Mouse (Mus musculus): Measurements from ENCODE around the gene Cecr2. TPM values are rescaled to one million over a fixed set of nuclear protein-coding genes. Genes with fewer than 3 reads are reported as not detected.

Cecr2 gene
- total RNA-seq, 2 experiments from 2014 or later = 13.1 to 25.6 TPM

DNA sequence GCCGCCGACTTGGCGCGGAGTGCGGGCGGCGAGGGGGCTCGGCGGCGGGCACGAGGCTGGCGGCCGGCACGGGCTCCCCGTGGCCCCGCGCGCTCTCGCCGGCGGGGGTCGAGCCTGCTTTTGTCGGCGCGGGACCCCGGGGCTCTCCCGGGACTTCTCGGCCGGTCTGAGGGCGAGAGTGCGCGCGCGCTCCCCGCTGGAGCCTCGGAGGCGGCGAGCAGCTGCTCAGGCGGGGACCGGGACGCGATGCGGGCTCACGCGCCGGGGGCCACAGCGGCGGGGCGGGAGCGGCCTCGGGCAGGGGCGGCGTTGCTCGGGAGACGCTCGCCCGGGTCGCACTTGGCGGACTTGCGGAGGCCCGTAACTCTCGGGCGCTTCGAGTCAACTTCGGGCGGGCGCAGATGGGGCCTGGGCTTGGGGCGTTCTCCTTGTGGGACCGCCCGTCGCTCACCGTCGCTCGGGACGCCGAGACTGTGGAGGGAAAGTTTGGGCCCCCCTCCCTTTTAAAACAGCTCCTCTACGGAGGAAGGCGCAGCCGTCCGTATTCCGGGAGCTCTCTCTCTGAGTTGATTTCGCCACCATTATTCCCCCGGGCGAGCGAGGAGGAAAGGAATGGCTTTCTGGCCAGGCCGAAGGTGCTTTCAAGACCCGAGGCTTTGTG lies 722 bp downstream of the Cecr2 start:
- ATAC-seq (replicated peaks; ENCODE audit: low FRiP score, poor library complexity, severe bottlenecking) = peak; percentile 66

DNA sequence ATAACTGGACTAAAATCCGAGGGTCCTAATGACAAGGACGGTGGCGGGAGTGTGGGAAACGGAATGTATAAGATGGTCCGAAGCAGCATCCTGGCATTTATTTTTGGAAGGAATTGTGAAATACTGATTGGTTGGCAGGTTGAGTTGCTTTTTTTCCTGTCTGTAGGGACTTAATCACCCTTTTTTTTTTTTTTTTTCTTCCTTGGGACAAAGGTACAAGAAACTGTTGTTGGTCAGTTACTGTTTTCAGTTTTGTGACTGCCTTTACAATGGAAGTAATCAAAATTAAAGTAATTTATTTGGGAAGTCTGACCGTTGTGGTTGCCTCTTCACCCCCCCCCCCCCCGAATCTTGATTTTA lies 1.2 kb downstream of the Cecr2 start:
- no peak for ATAC-seq (replicated peaks; ENCODE audit: low FRiP score, poor library complexity, severe bottlenecking)

- ATAC-seq (replicated peaks; ENCODE audit: low FRiP score, poor library complexity, severe bottlenecking) = no peak
These were observed 1.7 kb downstream of the Cecr2 start for GRCm38 (mm10) chr6:120667911-120668310.

GRCm38 (mm10) chr6:120674121-120674520 lies 8.0 kb downstream of the Cecr2 start:
- peak; percentile 92 for ATAC-seq (replicated peaks; ENCODE audit: low FRiP score, poor library complexity, severe bottlenecking)

DNA sequence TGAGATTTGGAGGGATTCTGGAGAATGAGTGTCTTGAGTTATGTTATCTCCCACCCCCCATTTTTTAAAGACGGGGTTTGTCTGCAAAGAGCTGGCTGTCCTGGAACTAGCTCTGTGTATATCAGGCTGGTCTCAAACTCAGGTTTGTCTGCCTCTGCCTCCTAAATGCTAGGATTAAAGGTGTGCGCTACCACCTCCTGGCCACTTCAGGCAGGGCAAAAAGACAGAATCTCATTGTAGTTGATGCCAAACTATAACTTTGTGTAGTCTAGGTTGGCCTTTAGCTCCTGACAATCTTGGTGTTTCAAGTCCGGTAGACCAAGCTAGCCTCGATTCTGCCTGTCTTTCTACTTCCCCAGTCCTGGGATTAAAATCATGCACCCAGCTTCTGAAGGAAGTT lies 8.7 kb downstream of the Cecr2 start:
- ATAC-seq (replicated peaks; ENCODE audit: low FRiP score, poor library complexity, severe bottlenecking) = no peak

DNA sequence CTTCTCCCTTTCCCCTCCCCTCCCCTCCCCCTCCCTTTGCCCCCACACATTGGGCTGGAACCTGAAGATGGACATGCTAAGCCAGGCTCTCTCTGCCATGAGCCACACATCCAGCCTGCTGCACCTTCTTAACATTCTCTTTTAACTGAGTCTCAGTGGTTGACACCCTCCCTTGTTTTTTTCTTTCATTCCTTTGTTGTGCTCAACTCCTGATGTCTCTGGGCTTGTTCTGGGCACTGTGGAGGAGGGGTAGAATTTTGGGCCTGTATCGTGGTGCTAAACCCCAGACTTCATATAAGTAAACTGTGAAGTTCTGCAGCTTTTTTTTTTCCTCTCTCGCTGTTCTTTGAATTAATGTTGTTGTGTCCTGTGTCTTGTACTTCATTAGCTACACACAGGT lies 9.8 kb downstream of the Cecr2 start:
- no peak for ATAC-seq (replicated peaks; ENCODE audit: low FRiP score, poor library complexity, severe bottlenecking)

DNA sequence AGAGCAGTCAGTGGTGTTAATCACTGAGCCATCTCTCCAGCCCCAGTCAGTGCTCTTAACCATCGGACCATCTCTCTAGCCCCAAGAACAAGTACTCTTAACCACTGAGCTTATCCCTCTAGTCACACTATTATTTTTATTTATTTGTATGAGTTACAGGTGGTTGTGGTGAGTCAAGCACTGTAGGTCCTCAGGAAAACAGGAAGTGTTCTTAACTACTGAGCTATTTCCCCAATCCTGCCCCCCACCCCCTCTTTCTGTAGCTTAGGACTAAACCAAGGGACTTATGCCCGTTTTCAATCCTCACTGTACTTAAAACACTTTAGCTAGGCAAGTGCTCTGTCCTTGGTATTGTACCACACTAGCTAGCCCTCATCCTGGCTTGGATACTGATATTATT lies 17.2 kb downstream of the Cecr2 start:
- no peak for ATAC-seq (replicated peaks; ENCODE audit: low FRiP score, poor library complexity, severe bottlenecking)

GRCm38 (mm10) chr6:120684750-120685149 lies 18.6 kb downstream of the Cecr2 start:
- no peak for ATAC-seq (replicated peaks; ENCODE audit: low FRiP score, poor library complexity, severe bottlenecking)

DNA sequence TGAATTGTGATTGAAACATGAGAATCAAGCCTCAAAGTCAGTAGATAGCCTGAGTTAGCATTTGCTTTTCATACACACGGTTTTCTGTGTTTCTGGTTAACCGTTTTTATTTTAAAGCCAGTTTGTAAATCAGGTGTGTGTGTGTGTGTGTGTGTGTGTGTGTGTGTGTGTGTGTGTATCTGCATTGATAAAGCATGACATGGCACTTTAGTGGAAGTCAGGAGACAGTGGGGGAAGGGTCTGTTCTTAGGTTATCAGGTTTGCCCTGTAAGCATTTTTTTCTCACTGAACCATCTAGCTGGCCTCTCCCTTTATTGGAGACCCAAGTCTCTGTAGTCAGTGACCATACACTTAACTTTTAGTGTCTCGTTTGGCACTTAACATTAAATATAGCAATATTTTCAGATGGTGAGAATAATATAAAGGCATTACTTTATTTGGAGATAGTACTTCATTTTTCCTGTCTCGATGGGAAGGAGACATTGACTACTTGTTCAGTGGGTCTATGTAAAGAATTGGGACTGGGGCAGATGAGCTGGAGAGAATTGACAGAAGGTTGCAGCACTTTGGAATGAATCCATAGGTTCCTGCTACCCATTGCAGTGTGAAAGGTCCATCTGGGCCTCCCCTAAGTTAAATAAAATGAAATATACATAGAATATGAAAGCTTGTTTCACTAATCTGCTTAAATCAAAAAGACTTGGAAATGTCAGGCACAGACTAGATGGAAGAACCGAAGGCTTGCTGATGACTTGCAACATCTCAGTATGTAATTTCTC lies 20.9 kb downstream of the Cecr2 start:
- no peak for ATAC-seq (replicated peaks; ENCODE audit: low FRiP score, poor library complexity, severe bottlenecking)

DNA sequence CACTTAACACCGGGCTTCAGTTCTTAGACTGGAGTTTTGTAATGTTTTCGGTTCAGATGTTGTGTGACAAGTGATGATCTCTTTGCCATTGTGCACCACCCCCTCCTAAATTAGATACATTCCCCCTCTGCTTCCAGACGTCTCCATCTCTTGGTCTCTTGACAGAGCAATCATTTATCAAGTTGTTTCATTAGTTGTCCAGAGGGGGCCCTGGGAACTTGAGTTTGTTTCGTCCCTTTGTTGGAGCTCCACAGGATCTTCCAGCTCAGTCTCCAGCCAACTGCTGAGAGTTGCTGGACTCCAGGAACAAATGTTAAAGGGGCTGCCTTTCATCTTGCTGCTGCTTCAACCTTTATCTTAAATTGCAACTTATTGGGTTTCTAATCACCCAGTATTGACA lies 34.1 kb downstream of the Cecr2 start:
- no peak for ATAC-seq (replicated peaks; ENCODE audit: low FRiP score, poor library complexity, severe bottlenecking)

GRCm38 (mm10) chr6:120704376-120704775 lies 38.2 kb downstream of the Cecr2 start:
- no peak for ATAC-seq (replicated peaks; ENCODE audit: low FRiP score, poor library complexity, severe bottlenecking)

DNA sequence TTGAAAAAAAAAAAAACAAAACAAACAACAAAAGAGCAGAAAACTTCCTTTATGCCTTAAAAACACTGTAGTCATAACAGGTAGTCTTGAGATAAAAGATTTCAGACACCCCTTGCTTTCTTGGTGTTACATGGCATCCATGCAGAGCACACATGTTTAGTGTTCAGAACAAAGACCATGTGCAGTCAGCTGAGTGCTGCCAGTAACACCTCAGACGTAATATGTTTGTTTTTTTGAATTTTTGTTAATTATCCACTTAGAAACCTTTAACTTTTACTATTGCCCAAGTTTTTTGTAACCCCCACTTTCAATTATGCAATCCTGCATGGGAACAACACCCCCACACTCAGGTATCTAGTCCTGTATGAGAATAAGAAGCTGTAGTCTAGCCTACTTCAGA lies 42.6 kb downstream of the Cecr2 start:
- no peak for ATAC-seq (replicated peaks; ENCODE audit: low FRiP score, poor library complexity, severe bottlenecking)

- ATAC-seq (replicated peaks; ENCODE audit: low FRiP score, poor library complexity, severe bottlenecking) = no peak
These were observed 48.6 kb downstream of the Cecr2 start for GRCm38 (mm10) chr6:120714806-120715205.

DNA sequence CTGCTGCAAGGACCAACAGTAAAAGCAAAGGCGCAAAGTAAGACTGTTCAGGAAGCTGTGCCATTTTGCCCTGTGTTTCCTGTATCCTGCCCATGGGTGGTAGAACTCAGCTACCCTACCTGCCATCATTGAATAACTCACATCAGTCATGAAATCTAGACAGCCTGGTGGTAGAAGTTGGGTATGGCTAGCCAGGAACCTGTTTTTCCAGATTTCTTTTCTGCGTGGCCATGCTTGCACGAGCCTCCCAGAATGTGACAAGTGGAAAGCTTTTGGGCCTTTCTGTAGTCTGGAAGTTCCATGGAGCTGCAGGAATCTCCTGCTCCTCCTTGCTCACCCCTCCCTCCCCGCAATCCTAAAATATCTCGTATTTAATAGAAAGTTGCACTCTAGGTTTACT lies 49.1 kb downstream of the Cecr2 start:
- ATAC-seq (replicated peaks; ENCODE audit: low FRiP score, poor library complexity, severe bottlenecking) = no peak

DNA sequence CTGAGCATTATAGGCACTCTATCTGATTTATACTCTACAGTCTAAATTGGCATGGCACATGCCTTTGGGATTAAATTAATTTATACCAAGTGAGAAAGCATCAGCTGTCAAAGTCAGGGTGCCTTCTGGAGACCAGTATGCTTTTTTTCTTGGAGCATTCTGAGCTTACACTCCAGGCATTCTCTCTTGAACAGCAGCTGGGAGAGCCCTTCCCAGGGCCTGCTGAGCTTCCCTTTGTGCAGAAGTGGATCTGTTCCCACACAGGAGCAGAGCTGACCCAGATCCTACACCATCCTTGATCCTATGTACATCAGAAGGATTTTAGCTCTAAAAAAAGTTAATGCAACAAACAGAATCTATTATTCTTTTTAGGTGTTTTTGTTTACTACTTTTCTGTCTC lies 49.7 kb downstream of the Cecr2 start:
- no peak for ATAC-seq (replicated peaks; ENCODE audit: low FRiP score, poor library complexity, severe bottlenecking)

DNA sequence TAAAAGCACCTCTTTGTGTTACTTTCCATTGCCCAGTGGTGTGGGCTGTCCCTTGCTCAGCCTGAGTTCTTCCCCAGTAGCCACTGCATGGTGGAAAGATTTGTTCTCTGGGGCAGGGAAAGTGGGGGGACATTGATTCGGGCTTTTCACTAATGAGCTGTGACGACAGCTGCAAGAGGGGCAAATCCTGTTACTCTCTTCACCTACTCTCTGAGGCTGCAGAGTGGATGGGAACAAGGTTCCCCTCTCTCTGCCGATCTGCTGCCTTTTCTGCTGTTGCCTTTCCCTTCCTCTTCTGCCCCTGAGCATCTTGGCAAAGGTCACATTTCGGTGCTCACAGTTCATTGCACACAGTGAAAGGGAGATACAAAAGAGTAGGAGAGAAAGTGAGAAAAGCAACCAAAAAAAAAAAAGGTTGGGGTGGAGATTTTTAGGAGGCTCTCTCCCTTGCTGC lies 50.4 kb downstream of the Cecr2 start:
- no peak for ATAC-seq (replicated peaks; ENCODE audit: low FRiP score, poor library complexity, severe bottlenecking)

- ATAC-seq (replicated peaks; ENCODE audit: low FRiP score, poor library complexity, severe bottlenecking) = no peak
These were observed 59.8 kb downstream of the Cecr2 start for GRCm38 (mm10) chr6:120725986-120726385.

DNA sequence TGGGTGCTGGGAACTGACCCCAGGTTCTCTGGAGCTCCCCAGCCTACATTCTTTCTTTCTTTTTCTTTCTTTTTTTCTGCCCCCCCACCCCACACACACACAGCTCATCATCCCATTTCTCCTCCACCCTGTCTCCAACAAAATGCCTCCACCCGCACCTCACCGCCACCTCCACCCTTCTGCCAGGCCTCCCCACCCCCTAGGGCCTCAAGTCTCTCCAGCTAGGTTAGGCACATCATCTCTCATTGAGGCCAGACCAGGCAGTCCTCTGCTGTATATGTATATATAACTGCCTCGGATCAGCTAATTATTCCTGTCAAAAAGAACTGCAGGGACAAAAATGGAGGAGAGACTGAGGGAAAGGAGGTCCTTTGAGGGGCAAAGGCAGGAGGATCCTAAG lies 69.8 kb downstream of the Cecr2 start:
- no peak for ATAC-seq (replicated peaks; ENCODE audit: low FRiP score, poor library complexity, severe bottlenecking)

DNA sequence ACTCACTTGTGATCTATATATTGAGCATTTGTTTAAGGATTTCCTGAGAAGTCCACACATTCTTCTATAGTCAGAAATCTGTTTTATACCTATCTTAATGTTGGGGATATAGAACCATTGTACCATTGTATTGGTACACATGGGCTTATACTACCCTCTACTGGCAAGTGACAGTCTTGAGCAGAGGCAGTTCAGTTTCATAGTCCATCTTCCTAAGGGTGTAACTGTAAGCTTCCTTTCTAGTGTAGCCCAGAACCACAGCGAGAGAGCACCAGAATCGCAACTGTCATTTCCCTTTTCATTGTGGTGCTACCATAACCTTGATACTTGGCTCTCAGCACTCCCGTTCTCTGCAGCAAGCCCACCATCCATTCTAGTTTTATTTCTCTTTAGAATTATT lies 70.4 kb downstream of the Cecr2 start:
- peak; percentile 81 for ATAC-seq (replicated peaks; ENCODE audit: low FRiP score, poor library complexity, severe bottlenecking)

DNA sequence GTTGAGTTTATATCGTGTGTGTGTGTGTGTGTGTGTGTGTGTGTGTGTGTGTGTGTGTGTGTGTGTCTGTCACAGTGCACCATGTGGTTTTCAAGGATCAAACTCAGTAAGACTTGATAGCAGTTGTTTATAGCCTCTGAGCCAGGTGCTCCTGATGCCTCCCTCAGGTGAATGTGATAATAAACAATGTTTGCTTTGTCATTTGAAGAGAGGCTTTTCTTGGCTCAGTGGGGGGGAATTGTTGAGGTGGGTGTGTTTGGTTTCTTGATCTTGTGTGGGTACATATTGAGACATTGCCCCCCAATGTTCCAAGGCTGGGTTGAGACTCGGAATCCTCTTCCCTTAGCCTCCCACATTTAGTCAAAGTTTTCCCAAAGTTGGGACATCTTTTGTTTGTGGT lies 77.0 kb downstream of the Cecr2 start:
- no peak for ATAC-seq (replicated peaks; ENCODE audit: low FRiP score, poor library complexity, severe bottlenecking)

- ATAC-seq (replicated peaks; ENCODE audit: low FRiP score, poor library complexity, severe bottlenecking) = no peak
These were observed 78.1 kb downstream of the Cecr2 start for GRCm38 (mm10) chr6:120744266-120744665.

DNA sequence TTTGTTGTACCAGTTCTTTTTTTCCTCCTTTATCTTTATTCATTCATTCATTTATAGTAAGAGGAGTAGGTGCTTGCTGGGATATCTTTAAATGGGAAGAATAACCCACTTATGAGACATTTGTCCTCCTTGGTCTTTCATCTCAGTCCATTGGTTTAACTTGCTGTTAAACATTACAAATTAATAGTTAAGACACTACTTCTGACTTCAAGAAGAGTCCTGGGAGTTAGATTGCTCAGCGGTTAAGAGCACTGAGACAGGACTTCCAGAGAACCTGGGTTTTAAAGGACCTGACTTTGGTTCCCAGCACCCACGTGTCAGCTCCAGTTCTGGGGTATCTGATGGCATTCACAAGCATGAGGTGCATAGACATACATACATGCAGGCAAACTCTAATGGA lies 80.2 kb downstream of the Cecr2 start:
- ATAC-seq (replicated peaks; ENCODE audit: low FRiP score, poor library complexity, severe bottlenecking) = no peak
